Mouse (Mus musculus) C2C12 (cell line): Measurements from ENCODE around the gene Pla2g12b. TPM values are rescaled to one million over a fixed set of nuclear protein-coding genes. Genes with fewer than 3 reads are reported as not detected.

Experiments used
- H3K27me3 ChIP-seq: one replicate; pipeline ENCODE4 v1.6.1; 2011; ENCODE audit not compliant: control insufficient read depth, insufficient read depth, insufficient read length
- H3K36me3 ChIP-seq: one replicate; pipeline ENCODE4 v1.6.1; 2011; ENCODE audit not compliant: control insufficient read depth, insufficient read depth
- H3K4me3 ChIP-seq: one replicate; pipeline ENCODE4 v1.5.1; 2011; ENCODE audit warnings: mild to moderate bottlenecking, control low read depth; ENCODE audit not compliant: poor library complexity, insufficient read depth, severe bottlenecking
- H3K79me2 ChIP-seq: one replicate; pipeline ENCODE4 v1.6.1; 2011; ENCODE audit not compliant: control insufficient read depth, insufficient read depth
- H3K79me3 ChIP-seq: one replicate; pipeline ENCODE4 v1.6.1; 2011; ENCODE audit warnings: low read depth, control low read depth
- H3ac ChIP-seq: one replicate; pipeline ENCODE3; 2011; ENCODE audit warnings: low read depth; ENCODE audit not compliant: control insufficient read depth, insufficient read length
- CEBPB ChIP-seq: IDR thresholded peaks from one replicate; pipeline ENCODE4 v1.6.1; 2011; ENCODE audit warnings: low read depth, mild to moderate bottlenecking, control low read depth, moderate library complexity
- CTCF ChIP-seq: IDR thresholded peaks from one replicate; pipeline ENCODE4 v1.5.1; 2011; ENCODE audit not compliant: control insufficient read depth, insufficient read depth, insufficient read length
- FOSL1 ChIP-seq: IDR thresholded peaks from one replicate; pipeline ENCODE4 v1.8.0; 2011; ENCODE audit warnings: mild to moderate bottlenecking, low read length; ENCODE audit not compliant: poor library complexity, insufficient read depth, severe bottlenecking
- MAX ChIP-seq: IDR thresholded peaks from one replicate; pipeline ENCODE4 v1.6.1; 2011; ENCODE audit warnings: mild to moderate bottlenecking, control low read depth
- MYOD1 ChIP-seq: IDR thresholded peaks from one replicate; pipeline ENCODE4 v1.6.1; 2011; ENCODE audit warnings: low read depth; ENCODE audit not compliant: control insufficient read depth, insufficient read length
- MYOG ChIP-seq: IDR thresholded peaks from one replicate; pipeline ENCODE4 v1.6.1; 2011; ENCODE audit not compliant: control insufficient read depth, insufficient read length; ENCODE audit errors: extremely low read depth
- USF1 ChIP-seq: IDR thresholded peaks from one replicate; pipeline ENCODE4 v1.6.1; 2011; ENCODE audit warnings: low read depth, mild to moderate bottlenecking, control low read depth, moderate library complexity
- long read RNA-seq, 2 experiments: library from polyadenylated mRNA; unstranded; transcript quantifications; one replicate each; pipeline ENCODE4 v2.0.0; 2019 to 2020
- polyA plus RNA-seq: library from polyadenylated mRNA; unstranded; fragments of >200 nt; fragmentation: generic; extraction: Trizol; gene quantifications from one replicate; pipeline ENCODE4 v1.2.1, GENCODE M21; 2012; ENCODE audit warnings: missing spikeins

Pla2g12b gene
- not detected for polyA plus RNA-seq
- long read RNA-seq, experiment 1: 0 reads
- long read RNA-seq, experiment 2: 0 reads

- Histone ChIP-seq H3K27me3 (no peaks in the 10 kb centered on the region), H3ac (no peak within 1 kb of the TSS), H3K4me3 (no peak within 1 kb of the TSS), H3K79me2 (no peaks in the 10 kb centered on the region), H3K79me3 (no peaks in the 10 kb centered on the region), H3K36me3 (no peaks in the 10 kb centered on the region)
- TF ChIP-seq MYOD1: no peak
- no peak for TF ChIP-seq MAX
- no peak for TF ChIP-seq CEBPB
- TF ChIP-seq USF1: no peak
- TF ChIP-seq FOSL1: no peak
- TF ChIP-seq MYOG: no peak
- TF ChIP-seq CTCF: no peak
Measured at GRCm38 (mm10) chr10:59402899-59403792, at the start of gene Pla2g12b. TSS of gene Pla2g12b (plus strand) at chr10:59403660.

- no peak overlapping the region for H3ac ChIP-seq
- peaks cover 80% of the 10 kb centered on the region for H3K36me3 ChIP-seq
- no peak overlapping the region for H3K4me3 ChIP-seq
- H3K79me2 ChIP-seq: no peaks in the 10 kb centered on the region
- TF ChIP-seq MYOG (no peak), USF1 (no peak), CTCF (no peak), MAX (no peak), MYOD1 (no peak), CEBPB (no peak), FOSL1 (no peak)
- H3K79me3 ChIP-seq: no peaks in the 10 kb centered on the region
- no peaks in the 10 kb centered on the region for H3K27me3 ChIP-seq
Measured at GRCm38 (mm10) chr10:59354120-59354519, 49.3 kb upstream of the Pla2g12b start.

GRCm38 (mm10) chr10:59355020-59355419, 48.4 kb upstream of the Pla2g12b start:
- Histone ChIP-seq H3ac (no peak overlapping the region), H3K79me2 (no peaks in the 10 kb centered on the region), H3K79me3 (no peaks in the 10 kb centered on the region), H3K36me3 (peaks cover 76% of the 10 kb centered on the region), H3K27me3 (no peaks in the 10 kb centered on the region), H3K4me3 (no peak overlapping the region)
- TF ChIP-seq USF1 (no peak), CEBPB (no peak), MYOG (no peak), CTCF (no peak), MAX (no peak), FOSL1 (no peak), MYOD1 (no peak)

DNA sequence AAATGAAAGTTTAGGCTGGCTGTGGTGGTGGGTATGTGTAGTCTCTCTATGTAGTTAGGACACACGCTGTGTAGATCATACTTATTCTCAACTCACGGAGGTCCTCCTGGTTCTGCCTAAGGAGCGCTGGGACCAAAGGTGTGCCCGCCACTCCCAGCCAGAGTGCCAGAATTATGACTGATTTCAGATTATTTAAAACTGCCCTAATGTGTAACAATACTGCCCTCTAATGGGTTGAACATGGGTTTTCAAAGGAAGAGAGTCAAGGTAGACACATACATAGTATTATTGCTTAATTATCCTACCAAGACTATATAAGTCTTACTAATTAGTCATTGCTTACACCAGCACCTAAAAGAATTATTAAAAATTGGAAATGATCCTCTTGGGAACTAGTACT, 44.7 kb upstream of the Pla2g12b start:
- no peak overlapping the region for H3ac ChIP-seq
- no peaks in the 10 kb centered on the region for H3K27me3 ChIP-seq
- H3K79me3 ChIP-seq: no peaks in the 10 kb centered on the region
- H3K4me3 ChIP-seq: no peak overlapping the region
- no peaks in the 10 kb centered on the region for H3K79me2 ChIP-seq
- TF ChIP-seq MAX (no peak), CEBPB (no peak), USF1 (no peak), CTCF (no peak), MYOD1 (no peak), MYOG (no peak), FOSL1 (no peak)
- peaks cover 73% of the 10 kb centered on the region for H3K36me3 ChIP-seq

DNA sequence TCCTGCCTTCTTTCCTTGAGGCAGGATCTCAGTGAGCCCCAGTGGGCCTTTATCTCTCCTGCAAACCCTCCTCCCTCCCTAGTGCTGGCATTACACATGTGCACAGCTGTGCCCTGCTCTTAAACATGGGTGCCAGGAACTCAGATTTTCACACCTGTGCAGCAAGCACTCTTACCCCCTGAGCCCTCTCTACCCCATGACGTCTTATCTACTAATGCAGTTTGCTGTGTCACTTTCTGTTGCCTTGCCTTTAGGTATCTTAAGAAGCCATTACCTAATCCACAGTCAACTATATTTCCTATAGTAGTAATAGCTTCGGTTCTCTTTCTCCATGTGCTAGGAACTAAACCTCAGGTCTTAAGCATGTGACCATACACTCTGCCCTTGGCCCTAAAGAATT, 40.3 kb upstream of the Pla2g12b start:
- no peaks in the 10 kb centered on the region for H3K79me2 ChIP-seq

More for the DNA sequence above, 40.3 kb upstream of the Pla2g12b start:
- Histone ChIP-seq H3K27me3 (no peaks in the 10 kb centered on the region), H3K79me3 (no peaks in the 10 kb centered on the region), H3K36me3 (peaks cover 90% of the 10 kb centered on the region), H3ac (no peak overlapping the region), H3K4me3 (no peak overlapping the region)
- TF ChIP-seq MYOG (no peak), FOSL1 (no peak), CEBPB (no peak), USF1 (no peak), CTCF (no peak), MYOD1 (no peak), MAX (no peak)
